ENCODE assay signal across 14 mouse cellular contexts in the genomic region with DNA sequence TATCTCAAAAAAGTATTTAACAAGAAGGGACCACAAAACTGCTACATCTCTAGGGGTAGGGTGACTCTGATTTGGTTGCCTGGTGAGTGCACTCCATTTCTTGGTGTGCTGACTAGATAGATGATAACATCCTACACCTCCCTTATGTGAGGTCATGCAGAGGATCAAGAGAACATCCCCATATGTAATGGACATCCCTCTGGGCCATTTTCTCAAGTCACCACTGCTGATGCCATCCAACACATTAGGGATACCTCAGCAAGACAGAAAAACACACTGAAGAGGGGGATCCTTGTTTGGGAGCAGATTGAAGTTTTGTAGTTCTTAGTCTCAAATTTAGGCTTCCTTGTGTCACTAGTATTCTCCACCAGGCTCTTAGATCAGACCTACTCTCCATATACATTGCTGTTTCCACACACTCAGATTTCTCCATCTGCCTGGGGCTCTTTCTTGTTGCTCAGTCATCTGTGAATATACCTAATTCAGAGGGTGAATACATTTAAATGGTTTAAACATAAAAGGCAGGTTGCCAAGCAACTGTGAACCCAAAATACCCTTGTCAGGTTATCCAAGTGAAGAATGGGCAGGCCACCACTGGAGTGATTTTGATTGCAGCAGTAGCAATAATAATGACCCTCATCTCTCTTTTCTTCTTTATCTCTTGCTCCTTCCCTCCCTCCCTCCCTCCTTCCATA.
DNase-seq lines count a peak whose midpoint lies in the region; ATAC-seq lines count a peak whose summit lies in the region.
"Had no signal": no experiment of that assay in that cellular context is flagged by ENCODE, and none has a peak within 500 bp of the region (broad histone marks: within the 10 kb centered on the region; RNA-seq: fewer than 3 reads in every experiment).

No protein-coding gene starts in this region.

- no peaks in the 10 kb centered on the region for H3K36me3 ChIP-seq in hindbrain, embryonic 15.5 days
- no peaks in the 10 kb centered on the region for H3K36me3 ChIP-seq in midbrain, embryonic 11.5 days (ENCODE audit: control insufficient read depth, insufficient read depth, low read length)
- H3K36me3 ChIP-seq: embryonic facial prominence, embryonic 13.5 days; G1E; heart, embryonic 15.5 days; liver, embryonic 12.5 days had no signal

- H3K4me2 ChIP-seq in hindbrain, embryonic 15.5 days, result no peak overlapping the region
- no peak overlapping the region for H3K4me2 ChIP-seq in midbrain, embryonic 11.5 days
- H3K4me2 ChIP-seq: embryonic facial prominence, embryonic 13.5 days; heart, embryonic 15.5 days; liver, embryonic 12.5 days had no signal

- no peaks in the 10 kb centered on the region for H3K27me3 ChIP-seq in hindbrain, embryonic 15.5 days
- H3K27me3 ChIP-seq in midbrain, embryonic 11.5 days (ENCODE audit: control insufficient read depth, insufficient read depth, low read length), result no peaks in the 10 kb centered on the region
- H3K27me3 ChIP-seq: embryonic facial prominence, embryonic 13.5 days; heart, embryonic 15.5 days; liver, embryonic 12.5 days had no signal

- no peaks in the 10 kb centered on the region for H3K4me1 ChIP-seq in hindbrain, embryonic 15.5 days (replicated peaks)
- no peaks in the 10 kb centered on the region for H3K4me1 ChIP-seq in midbrain, embryonic 11.5 days (ENCODE audit: control insufficient read depth, insufficient read depth, low read length)
- H3K4me1 ChIP-seq: embryonic facial prominence, embryonic 13.5 days; heart, embryonic 15.5 days; liver, embryonic 12.5 days had no signal

- H3K9me3 ChIP-seq in hindbrain, embryonic 15.5 days, result no peaks in the 10 kb centered on the region
- H3K9me3 ChIP-seq in midbrain, embryonic 11.5 days (ENCODE audit: control insufficient read depth, low read length), result no peaks in the 10 kb centered on the region
- H3K9me3 ChIP-seq: embryonic facial prominence, embryonic 13.5 days; heart, embryonic 15.5 days; liver, embryonic 12.5 days had no signal

- no peak overlapping the region for H3K27ac ChIP-seq in hindbrain, embryonic 15.5 days (replicated peaks)
- H3K27ac ChIP-seq in midbrain, embryonic 11.5 days (ENCODE audit: low read depth, low read length), result no peak overlapping the region
- H3K27ac ChIP-seq: embryonic facial prominence, embryonic 13.5 days; heart, embryonic 15.5 days; liver, embryonic 12.5 days; macrophage had no signal

- no peak overlapping the region for H3K4me3 ChIP-seq in hindbrain, embryonic 15.5 days
- H3K4me3 ChIP-seq in midbrain, embryonic 11.5 days (ENCODE audit: low read depth, low read length), result no peak overlapping the region
- H3K4me3 ChIP-seq: embryonic facial prominence, embryonic 13.5 days; heart, embryonic 15.5 days; liver, embryonic 12.5 days had no signal

- intact Hi-C loops in heart, postnatal 25 days (cut with DNase I), result no loop called here

- peak; percentile 48 for DNase-seq in heart, adult 11 months
- DNase-seq in heart, postnatal 25 days (ENCODE audit: low spot score), result no peak
- peak; percentile 84 for DNase-seq in midbrain, embryonic 11.5 days (ENCODE audit: low spot score, missing footprints)
- DNase-seq in retina, embryonic 14.5 days (ENCODE audit: low spot score), result peak; percentile 17
- no peak for DNase-seq in gastrocnemius, postnatal 4 days (ENCODE audit: low spot score in 2 of 2)
- DNase-seq in right cerebral cortex, postnatal 36 days (ENCODE audit: low spot score in 2 of 2), result no peak
- DNase-seq in ovary, postnatal 14 days (ENCODE audit: low spot score), result no peak
- DNase-seq: thymus, adult 2 months had no signal

- ATAC-seq in hindbrain, embryonic 15.5 days (ENCODE audit: low FRiP score, low read depth), result 0 out of 2 replicates have a peak, but pooled peaks have one; percentile 48
- ATAC-seq in midbrain, embryonic 11.5 days (ENCODE audit: low FRiP score), result peak; percentile 90
- ATAC-seq: liver, embryonic 12.5 days had no signal

- H3K9ac ChIP-seq in hindbrain, embryonic 15.5 days, result no peak overlapping the region
- no peak overlapping the region for H3K9ac ChIP-seq in midbrain, embryonic 11.5 days (ENCODE audit: low read length)
- H3K9ac ChIP-seq: embryonic facial prominence, embryonic 13.5 days; heart, embryonic 15.5 days; liver, embryonic 12.5 days had no signal

Comparison
In these comparisons a context has a peak if more than half of its experiments do, and no peak if none do; other contexts are left out.
1. DNase-seq: peak in heart, adult 11 months (single experiment), midbrain, embryonic 11.5 days (single experiment) and retina, embryonic 14.5 days (single experiment); none in heart, postnatal 25 days (single experiment), gastrocnemius, postnatal 4 days (0 of 2), right cerebral cortex, postnatal 36 days (0 of 2) and ovary, postnatal 14 days (single experiment).